Mouse (Mus musculus) midbrain, embryonic 13.5 days (tissue): ENCODE data around the gene Dgkd. TPM values are rescaled to one million over a fixed set of nuclear protein-coding genes. Genes with fewer than 3 reads are reported as not detected.

Experiments used
- ATAC-seq: fragments of 200-750 bp; cut with Nextera tagmentation; 2 replicates; pipeline ENCODE4 v1.8.0; 2017; ENCODE audit warnings: mild to moderate bottlenecking, moderate TSS enrichment, moderate library complexity
- H3K27ac ChIP-seq: fragments of 300-500 bp; sonication (generic); 2 replicates; pipeline ENCODE4 v1.5.1; 2015; ENCODE audit warnings: inconsistent platforms, mild to moderate bottlenecking, moderate library complexity
- H3K27me3 ChIP-seq: fragments of 300-500 bp; sonication (generic); 2 replicates; pipeline ENCODE4 v1.6.1; 2015; ENCODE audit warnings: mild to moderate bottlenecking, inconsistent platforms
- H3K36me3 ChIP-seq: fragments of 300-500 bp; sonication (generic); 2 replicates; pipeline ENCODE4 v1.6.1; 2015; ENCODE audit warnings: mild to moderate bottlenecking, inconsistent platforms
- H3K4me1 ChIP-seq: fragments of 300-500 bp; sonication (generic); replicated peaks from 2 replicates; pipeline ENCODE4 v1.6.1; 2015; ENCODE audit warnings: inconsistent platforms
- H3K4me2 ChIP-seq: fragments of 300-500 bp; sonication (generic); replicated peaks from 2 replicates; pipeline ENCODE4 v1.6.1; 2015; ENCODE audit warnings: moderate library complexity, mild to moderate bottlenecking, inconsistent platforms
- H3K4me3 ChIP-seq: fragments of 300-500 bp; sonication (generic); replicated peaks from 2 replicates; pipeline ENCODE4 v1.5.1; 2015; ENCODE audit warnings: mild to moderate bottlenecking, inconsistent platforms
- H3K9ac ChIP-seq: fragments of 300-500 bp; sonication (generic); replicated peaks from 2 replicates; pipeline ENCODE4 v1.6.1; 2015; ENCODE audit warnings: mild to moderate bottlenecking, inconsistent platforms
- H3K9me3 ChIP-seq: fragments of 300-500 bp; sonication (generic); 2 replicates; pipeline ENCODE4 v1.6.1; 2016; ENCODE audit warnings: mild to moderate bottlenecking, inconsistent platforms
- WGBS: fragments of 180-500 bp; shearing (Covaris S2); methylation state at CpG from one replicate; pipeline ENCODE4 v1.1.7; 2015; 5-methylcytosine and 5-hydroxymethylcytosine counted together
- polyA plus RNA-seq: library from polyadenylated mRNA; unstranded; fragments of >200 nt; fragmentation: Nextera tagmentation; extraction: Ambion mirVana; gene quantifications from 2 replicates; pipeline ENCODE4 v1.2.1, GENCODE M21; 2015

The Dgkd gene
- polyA plus RNA-seq, 1 experiment from 2014 or later: 43.7 TPM

DNA sequence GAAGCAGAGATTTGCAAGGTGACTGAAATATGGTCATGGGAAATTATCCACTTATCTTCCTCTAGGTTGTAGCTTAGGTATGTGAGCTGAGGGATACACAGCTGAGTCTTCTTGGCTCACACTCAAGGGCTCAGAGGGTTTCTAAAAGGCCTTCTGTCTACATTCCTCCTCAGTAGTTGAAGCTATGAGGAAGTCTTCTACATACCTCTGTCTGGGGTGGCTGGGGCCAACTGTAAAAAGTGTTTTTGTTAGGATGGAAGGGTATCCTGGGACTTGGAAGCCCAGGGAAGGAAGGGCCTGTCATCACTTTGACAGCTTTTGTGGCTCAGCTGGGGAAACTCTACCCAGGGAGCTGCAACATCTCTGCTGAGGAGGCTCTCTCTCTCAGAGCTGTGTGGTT lies 18.5 kb downstream of the Dgkd start:
- H3K27ac ChIP-seq: no peak overlapping the region
- H3K36me3 ChIP-seq: no peaks in the 10 kb centered on the region
- no peak overlapping the region for H3K9ac ChIP-seq
- H3K4me1 ChIP-seq: 0 out of 2 replicates have a peak, but pooled peaks cover 4% of the 10 kb centered on the region
- no peaks in the 10 kb centered on the region for H3K27me3 ChIP-seq
- no peak overlapping the region for H3K4me3 ChIP-seq
- ATAC-seq: no peak
- H3K4me2 ChIP-seq: no peak overlapping the region
- H3K9me3 ChIP-seq: no peaks in the 10 kb centered on the region

- Histone ChIP-seq H3K27ac (no peak overlapping the region), H3K4me3 (no peak overlapping the region), H3K36me3 (no peaks in the 10 kb centered on the region), H3K9me3 (no peaks in the 10 kb centered on the region), H3K4me1 (peaks cover 14% of the 10 kb centered on the region), H3K9ac (no peak overlapping the region), H3K4me2 (no peak overlapping the region), H3K27me3 (no peaks in the 10 kb centered on the region)
- no peak for ATAC-seq
Measured at GRCm38 (mm10) chr1:87873081-87873480, 20.0 kb downstream of the Dgkd start.

GRCm38 (mm10) chr1:87876065-87876464 lies 23.0 kb downstream of the Dgkd start:
- no peak for ATAC-seq
- H3K4me3 ChIP-seq: no peak overlapping the region
- peaks cover under 1% of the 10 kb centered on the region; the same call in 1 of the 2 replicates for H3K36me3 ChIP-seq
- H3K9me3 ChIP-seq: no peaks in the 10 kb centered on the region
- H3K27me3 ChIP-seq: no peaks in the 10 kb centered on the region
- no peak overlapping the region for H3K27ac ChIP-seq
- no peak overlapping the region for H3K4me2 ChIP-seq
- H3K9ac ChIP-seq: no peak overlapping the region
- WGBS: 86% methylated on average over 1 of the region's 1 CpGs
- peaks cover 25% of the 10 kb centered on the region for H3K4me1 ChIP-seq

DNA sequence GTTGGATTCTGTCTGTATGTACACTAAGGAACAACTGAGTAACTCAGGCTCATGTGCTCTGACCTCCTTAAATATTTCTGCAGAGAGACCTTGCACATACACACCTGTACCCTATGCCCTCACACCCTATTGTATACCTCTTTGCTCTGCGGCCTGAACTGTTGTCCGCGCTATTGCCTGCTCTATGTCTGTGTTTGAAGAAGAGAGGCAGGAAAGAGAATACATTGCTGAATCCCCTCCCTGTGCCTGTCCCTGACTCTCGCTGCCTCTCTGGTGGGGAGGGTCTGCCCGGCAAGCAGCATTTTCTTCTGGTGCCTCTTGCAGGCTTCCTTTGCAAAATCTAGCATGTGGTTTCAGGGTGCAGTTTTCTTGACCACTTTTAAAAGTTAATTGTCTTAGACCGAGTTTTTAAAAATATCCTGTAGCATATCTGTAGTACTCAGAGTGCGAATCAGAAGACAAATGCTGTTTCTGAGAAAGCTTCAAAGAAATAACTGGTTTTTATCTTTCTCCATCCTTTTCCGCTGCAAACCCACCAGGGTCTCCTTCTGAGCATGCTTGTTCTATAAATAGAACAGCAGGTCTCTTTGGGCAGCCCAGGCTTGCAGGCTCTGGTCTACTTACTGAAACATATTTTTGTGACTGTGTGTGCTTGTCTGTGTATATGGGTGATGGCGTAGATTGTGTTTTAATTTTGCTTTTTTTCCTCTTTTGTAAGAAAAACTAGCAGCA lies 24.6 kb downstream of the Dgkd start:
- Histone ChIP-seq H3K9ac (no peak overlapping the region), H3K9me3 (no peaks in the 10 kb centered on the region), H3K4me2 (no peak overlapping the region), H3K27ac (no peak overlapping the region), H3K4me3 (no peak overlapping the region), H3K36me3 (peaks cover 10% of the 10 kb centered on the region), H3K4me1 (peaks cover 25% of the 10 kb centered on the region), H3K27me3 (no peaks in the 10 kb centered on the region)
- WGBS: 81% methylated on average over 9 of the region's 9 CpGs
- no peak for ATAC-seq

DNA sequence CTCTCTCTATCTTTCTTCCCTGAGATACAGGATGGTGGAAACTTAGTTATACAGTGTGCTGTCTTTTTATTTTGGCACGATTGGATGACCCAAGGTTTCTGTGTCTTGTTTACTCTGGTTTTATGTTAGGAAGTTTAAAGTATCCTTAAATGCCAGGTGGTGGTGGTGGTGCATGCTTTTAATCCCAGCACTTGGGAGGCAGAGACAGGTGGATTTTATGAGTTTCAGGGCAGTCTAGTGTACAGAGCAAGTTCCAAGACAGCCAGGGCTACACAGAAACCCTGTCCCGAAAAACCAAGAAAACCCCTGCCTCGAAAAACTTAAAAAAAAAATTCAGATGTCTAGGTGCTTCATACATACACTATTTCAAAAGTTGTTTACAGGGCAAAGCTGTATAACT lies 25.9 kb downstream of the Dgkd start:
- H3K27me3 ChIP-seq: no peaks in the 10 kb centered on the region
- no peak for ATAC-seq
- WGBS: 90% methylated on average over 3 of the region's 3 CpGs

DNA sequence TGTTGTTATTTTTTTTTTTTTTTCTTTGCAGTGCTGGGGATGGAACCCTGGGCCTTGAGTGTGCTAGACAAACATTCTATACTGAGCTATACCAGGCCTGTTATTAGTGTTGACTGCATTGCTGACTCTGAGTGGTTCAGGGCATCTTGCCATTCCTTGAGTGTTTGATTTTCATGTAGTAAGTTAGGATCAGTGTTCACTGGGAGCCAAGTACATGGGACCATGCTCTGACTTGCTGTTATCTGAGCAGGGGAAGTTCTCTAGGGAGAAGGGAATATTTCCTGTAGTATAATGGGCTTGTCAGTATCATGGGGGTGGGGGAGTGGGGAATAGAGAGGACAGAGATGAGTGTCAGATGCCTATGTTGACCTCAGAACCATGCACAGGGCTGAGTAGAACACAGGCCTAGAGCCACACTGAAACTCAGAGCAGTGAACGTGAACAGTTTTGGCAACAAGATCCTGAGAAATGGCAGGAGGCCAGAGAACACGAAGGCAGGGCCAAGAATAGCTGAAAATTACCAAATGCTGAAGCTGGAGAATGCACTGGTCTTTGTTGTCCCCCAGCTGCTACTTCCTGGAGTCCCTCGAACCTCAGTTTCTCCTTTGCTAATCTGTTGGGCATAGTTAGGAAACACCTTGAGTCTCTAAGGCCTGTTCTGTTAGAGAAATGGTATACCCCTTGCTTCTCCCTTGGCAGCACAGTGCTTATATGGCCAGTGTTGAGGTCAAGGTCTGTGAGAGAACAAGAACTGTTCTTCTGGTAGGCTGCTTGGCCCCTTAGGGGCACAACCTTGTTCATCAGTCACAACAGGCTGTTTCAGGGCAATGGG lies 26.6 kb downstream of the Dgkd start:
- ATAC-seq: no peak
- 73% methylated on average over 3 of the region's 3 CpGs for WGBS
- H3K27ac ChIP-seq: no peak overlapping the region

More for the DNA sequence above, 25.9 kb downstream of the Dgkd start:
- peaks cover 25% of the 10 kb centered on the region for H3K4me1 ChIP-seq
- no peak overlapping the region for H3K4me3 ChIP-seq
- no peak overlapping the region for H3K9ac ChIP-seq
- no peak overlapping the region for H3K27ac ChIP-seq
- H3K4me2 ChIP-seq: no peak overlapping the region
- H3K9me3 ChIP-seq: no peaks in the 10 kb centered on the region
- peaks cover 16% of the 10 kb centered on the region for H3K36me3 ChIP-seq

DNA sequence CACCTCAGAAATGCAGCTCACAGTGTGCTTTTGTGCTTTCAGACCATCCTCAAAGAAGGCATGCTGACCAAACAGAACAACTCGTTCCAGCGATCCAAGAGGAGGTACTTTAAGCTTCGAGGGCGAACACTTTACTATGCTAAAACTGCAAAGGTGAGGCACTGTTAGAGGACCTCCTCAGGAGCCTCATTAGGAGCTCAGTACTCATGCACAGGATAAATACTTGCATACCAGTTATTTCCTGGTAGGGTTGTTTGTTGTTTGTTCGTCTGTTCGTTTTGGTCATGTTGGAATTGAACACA lies 27.2 kb downstream of the Dgkd start:
- no peak overlapping the region for H3K4me2 ChIP-seq
- H3K4me3 ChIP-seq: no peak overlapping the region
- no peaks in the 10 kb centered on the region for H3K27me3 ChIP-seq
- H3K36me3 ChIP-seq: peaks cover 25% of the 10 kb centered on the region
- H3K9ac ChIP-seq: no peak overlapping the region
- no peak for ATAC-seq
- no peaks in the 10 kb centered on the region for H3K9me3 ChIP-seq
- H3K27ac ChIP-seq: no peak overlapping the region
- peaks cover 21% of the 10 kb centered on the region for H3K4me1 ChIP-seq
- WGBS: 91% methylated on average over 6 of the region's 6 CpGs

More for the DNA sequence above, 26.6 kb downstream of the Dgkd start:
- Histone ChIP-seq H3K4me2 (no peak overlapping the region), H3K4me1 (peaks cover 21% of the 10 kb centered on the region), H3K9me3 (no peaks in the 10 kb centered on the region), H3K4me3 (no peak overlapping the region), H3K27me3 (no peaks in the 10 kb centered on the region), H3K36me3 (peaks cover 21% of the 10 kb centered on the region), H3K9ac (no peak overlapping the region)

GRCm38 (mm10) chr1:87880856-87881255 lies 27.8 kb downstream of the Dgkd start:
- Histone ChIP-seq H3K4me1 (peaks cover 21% of the 10 kb centered on the region), H3K27ac (no peak overlapping the region), H3K27me3 (no peaks in the 10 kb centered on the region), H3K4me3 (no peak overlapping the region), H3K36me3 (peaks cover 29% of the 10 kb centered on the region), H3K9ac (no peak overlapping the region), H3K4me2 (no peak overlapping the region), H3K9me3 (no peaks in the 10 kb centered on the region)
- ATAC-seq: no peak
- 85% methylated on average over 2 of the region's 2 CpGs for WGBS

- 91% methylated on average over 4 of the region's 4 CpGs for WGBS
- Histone ChIP-seq H3K4me1 (peaks cover 21% of the 10 kb centered on the region), H3K4me3 (no peak overlapping the region), H3K27me3 (no peaks in the 10 kb centered on the region), H3K9me3 (no peaks in the 10 kb centered on the region), H3K36me3 (peaks cover 29% of the 10 kb centered on the region), H3K9ac (no peak overlapping the region), H3K4me2 (no peak overlapping the region), H3K27ac (no peak overlapping the region)
- ATAC-seq: no peak
Measured at GRCm38 (mm10) chr1:87881726-87882125, 28.6 kb downstream of the Dgkd start.

DNA sequence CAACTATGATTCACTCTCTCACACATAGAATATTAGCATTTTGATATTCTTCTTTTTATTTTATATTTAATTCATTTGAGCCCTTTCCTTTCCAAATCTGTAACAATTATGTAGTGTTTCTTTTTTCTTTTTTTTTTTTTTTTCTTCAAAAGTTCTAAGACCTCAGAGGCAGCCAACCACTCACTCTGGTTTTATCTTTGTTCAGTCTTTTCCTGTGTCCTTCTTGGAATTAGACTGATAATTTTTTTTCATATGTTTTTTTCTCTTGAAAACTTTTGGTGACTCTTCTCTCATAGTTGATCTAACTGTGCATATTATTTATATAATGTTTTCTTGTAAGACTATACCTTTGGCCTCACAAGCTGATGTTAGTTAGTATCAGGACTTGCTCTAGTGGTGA lies 29.5 kb downstream of the Dgkd start:
- Histone ChIP-seq H3K4me1 (peaks cover 16% of the 10 kb centered on the region), H3K27me3 (no peaks in the 10 kb centered on the region), H3K36me3 (peaks cover 29% of the 10 kb centered on the region), H3K9me3 (no peaks in the 10 kb centered on the region), H3K27ac (no peak overlapping the region), H3K4me3 (no peak overlapping the region), H3K4me2 (no peak overlapping the region), H3K9ac (no peak overlapping the region)
- no peak for ATAC-seq

DNA sequence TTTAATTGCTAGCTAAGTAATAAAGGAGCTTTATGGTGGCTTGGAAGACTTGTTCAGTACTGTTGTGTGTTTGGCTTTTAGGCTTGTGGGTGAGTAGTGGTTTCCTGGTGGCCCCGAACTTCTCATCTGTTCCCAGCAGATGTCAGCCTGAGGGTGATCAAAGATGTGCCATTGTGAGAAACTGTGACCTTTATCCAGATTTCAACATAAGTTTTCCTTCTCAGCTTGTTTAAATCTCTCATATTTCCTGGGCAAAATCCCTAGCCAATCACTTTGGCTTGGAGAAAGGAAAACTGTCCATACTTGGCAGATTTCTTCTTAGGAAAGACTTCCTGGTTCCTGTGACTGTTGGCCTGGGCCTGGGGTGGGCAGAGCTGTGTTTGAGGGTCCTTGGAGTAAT lies 37.9 kb downstream of the Dgkd start:
- Histone ChIP-seq H3K4me2 (no peak overlapping the region), H3K9ac (no peak overlapping the region), H3K27ac (no peak overlapping the region), H3K36me3 (0 out of 2 replicates have a peak, but pooled peaks cover 2% of the 10 kb centered on the region), H3K4me3 (no peak overlapping the region), H3K4me1 (no peaks in the 10 kb centered on the region), H3K27me3 (no peaks in the 10 kb centered on the region), H3K9me3 (no peaks in the 10 kb centered on the region)
- 89% methylated on average over 1 of the region's 1 CpGs for WGBS
- no peak for ATAC-seq

GRCm38 (mm10) chr1:87891634-87892033 lies 38.5 kb downstream of the Dgkd start:
- Histone ChIP-seq H3K4me3 (no peak overlapping the region), H3K27me3 (no peaks in the 10 kb centered on the region), H3K36me3 (0 out of 2 replicates have a peak, but pooled peaks cover 2% of the 10 kb centered on the region), H3K27ac (no peak overlapping the region), H3K9me3 (no peaks in the 10 kb centered on the region), H3K4me2 (no peak overlapping the region), H3K4me1 (no peaks in the 10 kb centered on the region), H3K9ac (no peak overlapping the region)
- WGBS: 93% methylated on average over 4 of the region's 4 CpGs
- ATAC-seq: no peak
